Mouse (Mus musculus) T-helper 17 cell (primary cell): Measurements from ENCODE around the gene Gm49630.
"Not testable (repeated sequence)": the region's sequence is repeated elsewhere in the genome, so short reads cannot be mapped to it uniquely, and the experiment has no call there.

ENCODE experiments used
- in situ Hi-C, 2 experiments: fragments of 300-600 bp; cut with MboI, MseI; formaldehyde crosslinking; loops; 1 replicate in 1 of 2; 2 replicates in 1 of 2; pipeline ENCODE4 v1.15.1; 2025; ENCODE audit warnings: high pct_unique_total_duplicates in 2 of 2

Gm49630 gene

GRCm38 (mm10) chr17:7371879-7372278 lies at the start of gene Gm49630:
Gm49630 (minus strand) TSS chr17:7371979.
- in situ Hi-C loops, result not testable (repeated sequence)

- in situ Hi-C loops, result not testable (repeated sequence)
Measured at GRCm38 (mm10) chr17:7420191-7420973, 48.6 kb upstream of the Gm49630 start.

GRCm38 (mm10) chr17:7414601-7415310 lies 43.0 kb upstream of the Gm49630 start:
- in situ Hi-C loops, result loop anchor here (5.0 to 10.0 kb wide), 2 partner anchors 107 to 110 kb away; no protein-coding TSS in a partner anchor

DNA sequence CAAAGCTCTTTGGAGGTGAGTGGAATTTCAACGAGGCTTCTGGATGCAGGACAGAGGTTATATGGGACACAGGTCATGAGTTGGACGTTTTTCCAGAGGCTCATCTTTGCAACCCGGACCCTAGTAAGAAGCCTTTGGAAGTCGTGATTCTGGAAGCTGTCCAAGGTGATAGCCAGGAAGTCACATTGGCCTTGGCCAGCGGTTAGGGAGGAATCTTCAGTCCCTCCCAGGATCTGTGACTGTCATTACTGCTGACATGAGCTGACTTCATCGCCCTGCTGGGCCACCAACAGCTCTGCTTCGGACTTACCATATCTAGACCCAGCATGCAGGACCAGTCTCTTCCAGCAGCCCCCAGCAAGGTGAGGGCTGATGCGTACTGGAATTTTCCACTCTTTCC lies 41.6 kb upstream of the Gm49630 start:
- in situ Hi-C loops, result loop anchor here in 1 of 2 experiments (10.0 kb wide), 1 partner anchor 109 kb away; no protein-coding TSS in a partner anchor

DNA sequence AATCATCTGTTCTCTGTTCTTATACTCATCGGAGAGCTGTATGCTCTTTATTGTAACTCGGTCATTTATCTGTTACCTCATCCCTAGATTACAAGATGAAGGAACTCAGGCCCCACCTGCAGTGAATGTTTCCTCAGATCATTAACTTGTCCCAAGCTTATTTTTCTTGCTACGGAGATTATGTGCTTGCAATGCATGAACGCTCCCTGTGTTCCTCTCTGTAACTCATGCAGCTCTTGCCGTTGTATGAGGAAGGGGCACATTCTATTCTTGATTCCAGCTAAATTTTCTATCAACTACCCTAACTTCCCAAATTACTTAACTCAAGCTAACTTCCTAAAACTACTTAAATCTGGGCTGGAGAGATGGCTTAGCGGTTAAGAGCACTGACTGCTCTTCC lies 28.0 kb upstream of the Gm49630 start:
- in situ Hi-C loops, result not testable (repeated sequence)

GRCm38 (mm10) chr17:7398198-7398847 lies 26.5 kb upstream of the Gm49630 start:
- in situ Hi-C loops, result not testable (repeated sequence)

GRCm38 (mm10) chr17:7397079-7397478 lies 25.3 kb upstream of the Gm49630 start:
- in situ Hi-C loops, result not testable (repeated sequence)

- in situ Hi-C loops, result not testable (repeated sequence)
Measured at GRCm38 (mm10) chr17:7396288-7396687, 24.5 kb upstream of the Gm49630 start.

GRCm38 (mm10) chr17:7395671-7396070 lies 23.9 kb upstream of the Gm49630 start:
- in situ Hi-C loops, result not testable (repeated sequence)

GRCm38 (mm10) chr17:7395116-7395515 lies 23.3 kb upstream of the Gm49630 start:
- in situ Hi-C loops, result not testable (repeated sequence)

DNA sequence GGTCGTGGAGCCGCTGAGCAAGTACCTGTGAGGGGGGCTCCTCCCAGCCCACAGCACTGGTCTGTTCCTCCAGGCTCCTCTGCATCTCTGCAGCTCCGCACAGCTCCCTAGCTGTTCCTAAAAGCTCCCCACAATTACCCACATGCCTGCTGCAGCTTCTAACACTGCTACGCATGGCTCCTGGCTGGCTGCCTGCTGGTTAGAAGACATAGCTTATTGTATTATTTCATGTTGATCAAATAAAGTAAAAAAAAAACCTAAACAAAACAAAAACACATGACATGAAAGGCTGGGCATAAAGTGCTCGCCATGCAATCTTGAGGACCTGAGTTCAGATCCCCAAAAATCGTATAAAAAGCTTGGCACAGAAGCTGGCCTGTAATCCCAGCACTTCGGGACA lies 18.1 kb upstream of the Gm49630 start:
- in situ Hi-C loops, result not testable (repeated sequence)

GRCm38 (mm10) chr17:7388958-7389356 lies 17.2 kb upstream of the Gm49630 start:
- in situ Hi-C loops, result not testable (repeated sequence)

- in situ Hi-C loops, result not testable (repeated sequence)
Measured at GRCm38 (mm10) chr17:7388341-7388957, 16.7 kb upstream of the Gm49630 start.

GRCm38 (mm10) chr17:7386016-7386415 lies 14.2 kb upstream of the Gm49630 start:
- in situ Hi-C loops, result not testable (repeated sequence)

- in situ Hi-C loops, result not testable (repeated sequence)
Measured at GRCm38 (mm10) chr17:7385364-7385763, 13.6 kb upstream of the Gm49630 start, which contains the start of gene Unc93a2. Unc93a2 (minus strand) TSS chr17:7385464.

DNA sequence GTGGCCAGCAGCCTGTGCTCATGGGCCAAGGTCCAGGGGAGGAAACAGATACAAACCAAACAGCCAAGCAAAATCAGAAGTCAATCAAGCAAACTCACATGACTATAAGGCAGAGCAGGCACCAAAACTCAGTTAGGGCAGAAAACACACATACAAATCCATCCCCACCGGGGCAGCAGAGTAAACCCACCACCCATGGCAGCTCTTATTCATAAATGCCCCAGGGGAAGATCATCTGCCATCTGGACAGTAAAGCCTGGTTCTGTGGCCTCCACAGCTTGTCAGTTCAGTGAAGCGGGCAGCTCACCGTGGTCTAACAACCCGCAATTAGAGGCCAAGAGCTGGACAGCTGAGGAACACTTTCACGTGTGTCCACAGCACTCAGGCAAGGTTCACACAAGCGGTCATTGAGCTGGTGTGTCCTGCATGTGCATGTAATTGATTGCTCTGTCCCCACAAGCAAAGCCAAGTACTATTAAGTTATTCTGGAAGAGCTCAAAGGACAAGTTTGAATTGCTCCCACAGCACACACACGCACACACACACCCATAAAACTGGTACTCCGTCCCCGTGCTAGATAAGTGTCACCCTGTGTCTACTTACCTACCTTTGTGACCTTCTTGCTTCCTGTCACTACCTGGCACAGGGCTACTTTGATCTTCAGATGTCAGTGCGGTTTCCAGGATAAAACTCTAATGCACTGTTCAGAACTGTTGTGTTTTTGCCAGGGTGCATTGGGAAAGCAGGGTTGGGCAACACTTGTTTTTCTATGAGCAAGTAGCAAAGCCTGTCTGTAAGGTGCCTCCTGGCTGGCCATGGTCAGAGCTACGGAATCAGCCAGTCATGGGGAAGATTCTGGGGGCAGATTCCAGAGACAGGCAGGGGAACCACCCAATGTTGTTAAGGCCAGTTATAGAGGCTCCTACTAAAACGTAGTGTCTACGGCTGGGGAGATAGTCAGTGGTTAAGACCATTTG lies 11.7 kb upstream of the Gm49630 start:
- in situ Hi-C loops, result not testable (repeated sequence)

DNA sequence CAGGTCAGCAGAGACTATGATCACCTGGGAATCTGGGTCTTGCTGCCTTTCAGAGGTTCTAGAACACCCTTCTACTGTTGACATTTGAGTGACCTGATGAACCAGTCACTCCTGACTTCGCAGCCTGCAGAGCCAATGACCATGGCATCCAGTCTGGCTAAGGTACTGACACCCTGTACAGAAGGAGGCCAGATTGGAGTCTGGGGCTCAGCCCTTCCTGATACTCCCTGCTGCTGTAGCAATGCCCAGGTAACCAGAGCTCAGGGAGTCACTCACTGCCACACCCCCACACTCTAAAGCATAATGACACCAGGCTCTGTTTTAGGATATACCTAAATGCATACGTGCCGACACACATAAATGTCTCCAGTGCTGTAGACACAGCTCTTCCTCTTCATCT lies 10.9 kb upstream of the Gm49630 start:
- in situ Hi-C loops, result not testable (repeated sequence)

- in situ Hi-C loops, result not testable (repeated sequence)
Measured at GRCm38 (mm10) chr17:7377907-7378306, 6.1 kb upstream of the Gm49630 start.

- in situ Hi-C loops, result not testable (repeated sequence)
Measured at GRCm38 (mm10) chr17:7376951-7377700, 5.3 kb upstream of the Gm49630 start.

- in situ Hi-C loops, result not testable (repeated sequence)
Measured at GRCm38 (mm10) chr17:7369401-7369800, 2.4 kb downstream of the Gm49630 start.
